ENCODE assay signal across 16 mouse cellular contexts in the genomic region with DNA sequence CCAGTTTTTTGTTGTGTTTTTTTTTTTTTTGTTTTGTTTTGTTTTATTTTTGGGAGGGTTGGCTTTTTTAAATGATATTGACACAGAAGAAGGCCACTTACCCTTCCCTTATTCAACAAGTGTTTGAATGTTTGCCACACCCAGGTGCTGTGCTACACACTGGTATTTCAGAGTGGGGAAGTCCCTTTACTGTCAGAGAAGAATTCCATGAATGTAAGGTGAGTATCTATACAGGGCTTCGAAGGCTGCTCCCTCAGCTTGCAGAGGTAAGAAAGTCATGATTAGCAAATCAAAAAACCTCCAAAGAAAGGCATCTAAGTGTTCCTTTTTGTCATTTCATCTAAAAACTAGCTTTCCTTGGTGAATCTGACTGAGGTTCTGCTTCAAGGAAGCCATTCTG. TPM values are rescaled to one million over a fixed set of nuclear protein-coding genes. Genes with fewer than 3 reads are reported as not detected.
"Had no signal": no experiment of that assay in that cellular context is flagged by ENCODE, and none has a peak within 500 bp of the region (broad histone marks: within the 10 kb centered on the region; RNA-seq: fewer than 3 reads in every experiment).

No protein-coding gene starts in this region.

- H3K9ac ChIP-seq: neural tube, embryonic 15.5 days; stomach, embryonic 15.5 days had no signal

- H3K36me3 ChIP-seq: neural tube, embryonic 15.5 days; stomach, embryonic 15.5 days had no signal

- H3K9me3 ChIP-seq: neural tube, embryonic 15.5 days; stomach, embryonic 15.5 days had no signal

- H3K4me1 ChIP-seq: neural tube, embryonic 15.5 days; stomach, embryonic 15.5 days had no signal

- H3K27me3 ChIP-seq: neural tube, embryonic 15.5 days; stomach, embryonic 15.5 days had no signal

- H3K27ac ChIP-seq: neural tube, embryonic 15.5 days; stomach, embryonic 15.5 days; stomach, postnatal 0 days had no signal

- DNase-seq: retina, postnatal 1 day; right cerebral cortex, adult 18-20 months; right cerebral cortex, postnatal 14 days; right cerebral cortex, postnatal 25 days; right cerebral cortex, postnatal 4 days; spleen, adult 18-20 months; thymus, adult 18-20 months; thymus, adult 2 months; thymus, postnatal 14 days; thymus, postnatal 25 days; thymus, postnatal 36 days; thymus, postnatal 4 days had no signal

- H3K4me2 ChIP-seq: neural tube, embryonic 15.5 days; stomach, embryonic 15.5 days had no signal

- H3K4me3 ChIP-seq: neural tube, embryonic 15.5 days; stomach, embryonic 15.5 days had no signal

RNA-seq across cellular contexts. Expression of a gene that starts 26.1 kb away (rescaled TPM):
- total RNA-seq: neutrophil, adult 5-6 weeks had no signal
